Mouse (Mus musculus) liver, embryonic 14.5 days (tissue): ENCODE measurements around the gene 9530068E07Rik.

Experiments used
- CTCF ChIP-seq: IDR thresholded peaks from 2 replicates; pipeline ENCODE4 v1.5.1; 2016; ENCODE audit warnings: antibody characterized with exemption, low read depth, control low read depth
- EP300 ChIP-seq: IDR thresholded peaks from 2 replicates; pipeline ENCODE4 v1.6.1; 2016; ENCODE audit warnings: antibody characterized with exemption, low read depth

DNA sequence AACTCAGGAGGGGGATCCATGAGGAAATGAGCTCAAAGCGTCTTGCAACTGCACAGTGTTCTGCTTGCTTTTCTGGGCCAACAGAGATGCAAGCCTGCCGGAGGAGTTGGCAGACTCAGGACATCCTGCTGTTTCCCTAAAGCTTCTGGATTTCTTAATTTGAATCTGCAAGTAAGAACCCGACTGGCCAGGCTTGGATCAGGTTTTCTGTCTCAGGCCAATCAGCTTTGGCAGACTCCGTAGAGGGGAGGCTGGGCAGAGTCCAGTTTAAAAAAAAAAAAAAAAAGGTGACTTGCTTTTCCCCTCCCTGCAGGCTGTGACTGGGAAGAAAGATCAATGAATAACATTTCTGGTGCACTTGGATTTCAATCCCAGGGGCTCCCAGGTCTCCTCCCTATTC lies 37.7 kb upstream of the 9530068E07Rik start:
- TF ChIP-seq CTCF = no peak
- TF ChIP-seq EP300 = no peak
